Mouse (Mus musculus) left cerebral cortex, postnatal 4 days (tissue): ENCODE results near the gene Pomt2. TPM values are rescaled to one million over a fixed set of nuclear protein-coding genes. Genes with fewer than 3 reads are reported as not detected.

ENCODE experiments used
- DNase-seq: peaks from one replicate; pipeline ENCODE4 v3.0.0-alpha.2; 2022
- intact Hi-C: fragments of 180-260 bp; cut with DNase I; formaldehyde crosslinking; loops from one replicate; pipeline ENCODE4 v1.15.1; 2025
- total RNA-seq, 2 experiments: library from RNA; stranded (reverse); gene quantifications; 2 replicates each; pipeline ENCODE4 v1.2.3; 2021

The Pomt2 gene
- total RNA-seq, 2 experiments from 2014 or later = 22.4 to 23.8 TPM

DNA sequence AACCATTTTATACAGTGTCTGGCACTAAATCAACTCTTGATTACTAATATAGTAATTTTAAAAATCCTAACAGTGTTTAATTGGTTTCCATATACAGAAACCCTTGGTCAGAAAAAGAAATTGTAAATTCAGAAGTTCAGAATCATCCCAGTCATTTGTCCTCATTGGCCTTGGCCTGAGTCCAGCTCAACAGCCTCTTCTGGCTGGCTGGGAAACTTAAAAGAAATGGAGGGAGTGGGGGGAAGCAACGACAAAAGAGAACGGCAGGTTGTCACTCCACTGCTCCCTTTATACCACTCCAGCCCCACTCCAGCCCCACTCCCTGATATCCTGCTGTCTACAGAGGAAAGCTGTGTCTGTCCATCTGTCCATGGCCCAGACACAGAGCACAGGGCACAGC lies 16.6 kb downstream of the Pomt2 start:
- peak; percentile 34 for DNase-seq
- intact Hi-C loops = no loop called here

DNA sequence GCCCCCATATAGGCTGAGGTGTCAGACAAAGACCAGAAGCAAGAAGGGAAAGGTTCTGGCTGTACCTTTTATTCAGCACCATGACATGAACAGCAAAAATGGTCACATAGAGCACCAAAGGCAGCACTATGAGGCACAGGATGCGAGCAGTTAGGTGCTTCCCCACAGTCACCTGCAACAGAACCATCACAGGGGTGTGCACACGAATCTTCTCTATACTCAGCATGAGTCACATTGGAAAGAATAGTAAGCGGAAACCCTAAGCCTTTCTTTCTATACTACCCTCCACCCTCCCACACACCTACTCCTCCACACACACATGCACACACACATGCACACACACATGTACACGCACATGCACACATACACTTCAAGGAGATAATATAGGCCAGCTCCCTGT lies 17.5 kb downstream of the Pomt2 start:
- no peak for DNase-seq
- intact Hi-C loops = no loop called here

DNA sequence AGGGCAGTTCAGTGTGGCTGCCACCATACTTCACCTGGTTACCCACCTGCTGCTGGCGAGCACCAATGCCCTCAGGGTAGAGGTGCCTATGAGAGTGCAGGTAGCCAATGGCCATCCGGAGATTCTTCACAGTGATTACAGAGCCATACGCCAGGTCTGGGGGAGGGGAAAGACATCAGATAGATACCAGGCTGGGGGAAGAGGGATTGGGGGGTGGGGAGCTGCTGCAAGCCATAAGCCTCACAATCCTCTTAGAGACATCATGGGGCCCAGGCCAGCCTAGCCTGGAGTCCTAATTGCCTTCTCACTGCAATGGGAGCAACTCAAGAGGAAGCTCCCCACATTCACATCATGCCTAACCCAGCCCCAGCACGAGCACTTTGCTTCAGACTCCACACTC lies 20.5 kb downstream of the Pomt2 start:
- intact Hi-C loops = loop anchor here (10.0 kb wide), 1 partner anchor 118 kb away; no protein-coding TSS in a partner anchor
- DNase-seq = no peak

DNA sequence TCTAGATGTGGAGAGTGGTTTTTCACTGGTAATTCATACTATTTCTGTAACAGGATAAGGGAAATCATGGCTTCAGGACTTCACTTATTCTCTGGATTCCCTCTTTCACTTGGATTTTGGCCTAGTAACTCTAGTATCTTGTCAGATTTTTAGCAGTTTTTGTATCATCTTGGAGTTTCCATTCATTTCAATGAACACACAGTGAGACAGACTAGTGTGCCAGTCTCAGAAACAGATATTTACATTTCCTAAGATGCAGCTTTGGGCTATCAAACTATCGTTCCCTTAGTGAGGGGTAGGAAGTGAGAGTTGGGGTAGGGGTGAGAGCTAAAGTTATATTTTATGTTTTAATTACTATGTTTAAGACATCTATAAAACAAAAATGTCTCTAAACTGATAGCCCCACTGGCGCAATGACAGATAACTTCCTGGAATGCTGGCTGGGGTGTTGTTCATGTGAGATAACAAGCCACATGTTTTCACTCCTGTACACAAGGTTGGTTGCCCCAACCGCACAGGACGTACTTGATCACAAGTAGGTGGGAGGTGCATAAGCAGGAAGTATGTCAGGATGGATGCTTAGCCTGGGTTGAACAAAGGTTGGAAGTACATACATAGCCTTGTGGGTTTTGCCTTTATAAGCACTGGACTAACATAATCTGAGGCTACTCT lies 25.7 kb downstream of the Pomt2 start:
- intact Hi-C loops = loop anchor here (10.0 kb wide), 1 partner anchor 123 kb away; no protein-coding TSS in a partner anchor
- no peak for DNase-seq

DNA sequence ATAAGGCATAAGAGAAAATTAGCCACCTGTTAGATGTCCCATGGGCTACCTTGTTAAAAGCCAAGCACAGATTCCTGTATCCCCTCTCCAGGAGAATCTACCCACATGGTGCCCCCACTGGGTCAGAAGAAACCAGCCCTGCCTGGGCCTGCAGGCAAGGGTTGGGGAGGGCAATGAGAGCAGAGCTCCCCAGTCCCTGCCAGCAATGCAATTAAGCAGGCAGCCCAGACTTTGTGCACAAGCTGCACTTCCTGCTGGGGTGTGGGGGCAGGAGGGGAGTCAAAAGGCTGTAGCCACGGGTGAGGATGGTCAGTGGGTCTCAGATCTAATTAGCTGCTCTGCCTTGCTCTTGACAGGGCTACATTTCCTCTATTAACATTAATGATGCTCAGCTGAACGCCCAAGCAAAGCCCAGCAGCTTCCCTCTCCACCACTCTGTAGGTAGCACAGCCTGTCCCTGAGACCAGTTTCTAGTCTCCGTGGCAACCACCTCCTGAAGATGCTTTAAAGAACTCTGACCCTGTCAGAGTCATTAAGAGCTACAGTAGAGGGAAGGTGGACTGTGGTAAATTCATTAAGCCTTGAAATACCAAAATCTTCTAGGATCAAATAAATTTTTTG lies 40.3 kb downstream of the Pomt2 start:
- intact Hi-C loops = no loop called here
- peak; percentile 38 for DNase-seq

DNA sequence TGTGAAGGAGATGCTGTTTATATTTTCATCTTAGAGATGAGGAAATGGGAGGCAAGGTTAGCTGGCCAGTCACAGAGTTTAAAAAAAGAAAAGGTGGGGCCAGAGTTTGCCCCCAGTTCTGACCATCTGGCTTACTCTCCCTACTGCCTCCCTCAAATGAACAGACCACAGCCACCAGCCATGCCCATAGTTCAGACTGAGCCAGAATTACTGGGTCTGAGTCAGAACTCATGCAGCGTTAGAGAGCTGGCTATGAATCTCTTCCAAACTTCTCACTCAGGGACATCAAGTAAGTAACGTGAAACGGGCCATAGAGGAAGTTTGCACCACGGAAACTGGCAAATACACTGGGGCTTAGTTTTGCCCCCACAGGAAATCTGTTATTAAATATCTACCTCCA lies 43.0 kb downstream of the Pomt2 start:
- intact Hi-C loops = no loop called here
- DNase-seq = no peak

DNA sequence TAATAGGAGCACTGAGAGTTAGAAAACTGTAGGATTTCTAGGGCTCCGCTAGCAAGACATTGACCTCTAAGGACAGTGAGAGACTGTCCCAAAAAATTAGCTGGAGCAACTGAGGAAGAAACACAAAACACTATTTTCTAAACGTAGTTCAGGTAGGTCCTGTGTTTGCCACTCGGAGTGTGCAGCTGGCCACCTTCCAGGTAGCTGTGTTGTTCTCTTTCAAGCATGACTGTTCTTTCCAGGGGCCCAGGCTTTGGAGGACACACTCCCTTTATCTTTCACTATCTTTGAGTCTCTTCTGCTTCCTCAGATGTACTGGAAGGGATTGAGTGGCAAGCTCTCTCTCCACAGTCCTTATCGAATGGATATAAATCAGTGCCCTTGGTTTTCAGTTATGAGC lies 44.3 kb downstream of the Pomt2 start:
- no peak for DNase-seq
- intact Hi-C loops = no loop called here

DNA sequence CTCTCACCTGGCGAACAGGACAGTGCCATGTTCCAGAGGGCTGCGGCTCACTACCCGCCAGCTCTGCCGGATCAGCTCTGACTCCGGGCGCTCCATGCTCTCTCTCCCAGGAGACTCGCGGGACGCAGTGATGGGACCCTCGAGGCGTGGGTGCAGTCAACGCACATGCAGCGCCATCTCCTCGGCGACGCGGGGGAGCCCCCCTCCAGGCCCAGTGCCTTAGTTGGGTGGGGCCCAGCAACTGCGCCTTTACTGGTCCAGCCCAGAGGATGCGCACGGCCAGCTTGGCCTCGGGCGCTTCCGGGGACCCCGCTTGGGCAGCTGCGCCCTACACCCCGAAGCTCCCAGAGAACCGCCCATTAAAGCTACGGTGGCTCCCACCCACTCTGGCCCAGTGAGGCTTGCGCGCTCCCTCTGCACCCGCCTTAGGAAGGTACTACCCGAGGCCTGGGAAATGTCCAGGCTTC lies 45.6 kb downstream of the Pomt2 start, which contains the start of gene Ngb:
TSS of gene Ngb (minus strand) at position 375 of the 467 bp plus-strand sequence.
- no peak for DNase-seq
- intact Hi-C loops = no loop called here

DNA sequence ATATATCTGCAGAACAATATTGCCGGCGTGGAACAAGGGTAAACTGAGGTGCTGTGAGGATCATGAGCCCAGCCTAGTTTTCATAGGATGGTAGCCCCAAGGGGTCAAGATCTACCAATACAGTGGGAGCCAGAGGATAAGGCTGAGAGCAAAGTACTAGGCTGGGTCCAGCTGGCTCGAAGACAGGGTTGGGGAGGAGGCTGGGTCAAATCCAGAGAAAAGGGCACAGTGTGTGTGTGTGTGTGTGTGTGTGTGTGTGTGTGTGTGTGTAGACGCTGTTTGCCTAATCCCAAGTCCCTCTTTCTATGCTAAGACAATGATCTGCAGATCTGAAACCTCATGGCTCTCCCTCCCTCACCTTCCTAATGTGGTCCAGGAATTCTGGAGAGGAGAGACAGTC lies 47.4 kb downstream of the Pomt2 start:
- intact Hi-C loops = no loop called here
- no peak for DNase-seq

DNA sequence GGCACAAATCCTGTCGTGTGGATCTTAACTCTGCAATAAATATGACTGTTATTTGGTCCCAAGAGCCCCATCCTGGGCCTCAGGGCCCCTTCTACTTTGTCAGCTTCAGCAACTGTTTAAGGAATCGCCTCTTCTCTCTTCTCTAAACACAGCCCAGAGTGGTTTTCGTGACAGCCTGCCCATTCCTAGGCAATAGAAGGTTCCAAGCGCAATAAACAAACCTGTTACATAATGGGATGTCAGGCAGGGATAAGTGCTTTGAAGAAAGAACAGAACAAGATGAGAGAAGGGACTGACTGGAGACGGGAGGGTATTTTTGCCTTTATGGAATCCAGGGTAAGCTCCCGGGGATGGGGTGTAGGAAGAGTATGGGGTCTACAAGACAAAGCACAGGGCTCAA lies 54.1 kb downstream of the Pomt2 start:
- no peak for DNase-seq
- intact Hi-C loops = no loop called here

DNA sequence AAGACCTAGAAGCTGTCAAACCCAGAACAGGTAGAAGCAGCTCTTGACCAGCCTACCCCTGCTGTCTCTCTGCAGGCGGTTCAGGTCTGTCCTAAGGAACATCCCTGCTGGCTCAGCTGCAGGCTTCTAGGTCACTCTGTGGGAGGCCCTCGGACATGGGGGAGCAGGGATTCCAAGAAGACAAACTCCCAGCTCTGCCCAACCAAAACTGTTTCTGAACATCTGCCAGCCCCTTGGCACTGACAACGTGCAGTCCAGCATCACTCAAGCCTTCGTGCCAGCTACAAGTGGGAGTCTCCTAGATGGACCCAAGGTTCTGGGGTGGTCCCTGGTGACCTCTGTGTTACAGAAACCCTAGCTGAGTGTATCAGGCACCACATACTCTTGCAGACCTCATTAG lies 54.5 kb downstream of the Pomt2 start:
- intact Hi-C loops = no loop called here
- peak; percentile 19 for DNase-seq

DNA sequence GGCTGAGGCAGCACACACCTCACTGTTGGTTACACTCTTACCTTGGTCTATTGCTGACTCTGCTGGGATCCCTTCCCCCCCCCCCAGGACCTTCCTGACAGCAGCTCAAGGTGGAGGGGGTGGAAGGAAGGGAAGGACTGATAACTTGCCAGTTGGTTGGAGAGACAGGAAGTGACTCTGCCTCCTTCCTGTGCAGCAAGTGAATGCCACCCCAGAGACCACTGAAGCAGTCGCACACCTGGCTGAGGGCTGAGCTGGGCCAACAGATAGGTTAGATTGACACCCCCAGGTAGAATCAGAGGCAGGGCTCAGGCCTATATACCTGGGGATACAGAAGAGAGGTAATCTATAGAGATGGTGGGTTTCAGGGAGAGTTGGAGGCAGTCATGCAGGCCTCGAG lies 55.9 kb downstream of the Pomt2 start:
- no peak for DNase-seq

DNA sequence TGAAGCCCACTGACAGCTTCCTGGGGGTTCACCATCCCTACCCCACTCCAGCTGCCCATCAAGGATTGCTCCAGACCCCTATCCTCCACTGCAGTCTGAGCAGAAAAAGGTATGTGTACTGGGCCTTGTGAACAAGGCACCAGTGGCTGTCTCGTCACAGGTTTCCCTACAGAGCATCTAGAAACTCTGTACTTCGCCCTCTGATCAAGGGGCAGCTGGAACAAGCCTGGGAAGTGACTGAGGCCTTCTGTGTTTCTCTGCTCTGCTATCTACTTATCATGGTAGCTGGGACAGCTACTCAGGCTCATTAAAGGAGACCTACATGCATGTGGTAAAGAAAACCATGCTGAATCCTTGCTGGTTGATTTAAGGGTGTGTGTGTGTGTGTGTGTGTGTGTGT lies 58.1 kb downstream of the Pomt2 start:
- intact Hi-C loops = no loop called here
- DNase-seq = no peak

More for the DNA sequence above, 55.9 kb downstream of the Pomt2 start:
- intact Hi-C loops = no loop called here

DNA sequence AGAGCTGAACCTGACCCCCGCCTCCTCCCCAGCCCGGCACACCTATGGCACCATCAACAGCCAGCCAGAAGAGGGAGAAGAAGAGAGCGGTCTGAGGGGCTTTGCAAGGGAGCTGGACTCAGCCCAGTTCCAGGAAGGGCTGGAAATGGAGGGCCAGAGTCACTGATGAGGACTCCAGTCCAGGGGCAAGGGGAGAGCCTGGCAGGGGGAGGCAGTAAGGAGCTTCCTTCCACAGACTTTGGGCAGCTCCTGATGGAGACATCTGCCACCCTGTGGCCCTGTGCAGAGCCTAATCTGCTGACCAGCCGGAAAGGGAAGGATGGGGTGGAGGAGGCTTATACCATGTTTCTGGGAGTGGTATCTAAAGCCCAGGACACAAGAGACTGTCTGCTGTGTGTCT lies 58.5 kb downstream of the Pomt2 start:
- no peak for DNase-seq
- intact Hi-C loops = no loop called here

DNA sequence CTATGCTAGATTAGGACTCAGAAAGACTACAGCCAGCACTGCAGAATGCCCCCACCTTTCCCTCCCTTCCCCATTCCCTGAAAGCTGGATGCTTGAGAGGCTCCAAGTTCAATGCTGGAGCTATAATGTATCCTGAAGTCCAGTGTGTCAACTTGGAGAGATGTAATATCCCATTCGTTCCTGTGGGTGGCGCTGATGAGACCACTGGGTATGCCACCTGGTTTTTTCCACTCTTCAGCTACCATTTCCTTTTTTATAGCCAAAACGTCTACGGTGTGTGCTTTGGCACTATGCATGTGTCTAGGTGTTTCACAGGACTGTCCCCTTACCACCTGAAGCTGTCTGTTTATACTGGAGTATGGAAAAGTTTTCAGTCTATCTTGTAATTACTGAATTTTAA lies 59.4 kb downstream of the Pomt2 start:
- no peak for DNase-seq
- intact Hi-C loops = no loop called here

DNA sequence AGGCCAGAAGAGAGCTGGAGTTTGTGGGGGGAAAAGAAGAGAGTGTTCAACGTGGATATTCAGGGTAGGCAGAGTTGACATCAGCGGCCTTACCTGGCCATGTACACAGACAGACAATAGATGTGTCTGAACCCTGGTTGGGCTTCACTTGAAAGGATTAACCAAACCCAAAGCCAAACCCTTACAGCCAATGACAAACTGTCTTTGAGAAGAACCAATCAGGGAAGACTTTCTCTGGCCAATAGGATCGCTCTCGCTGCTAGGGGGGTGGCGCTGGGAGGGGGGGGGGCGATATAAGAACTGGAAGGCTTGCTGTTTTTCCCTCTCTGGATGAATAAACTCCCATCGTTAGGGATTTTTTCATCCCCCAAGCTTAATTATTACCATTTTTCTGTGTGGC lies 60.5 kb downstream of the Pomt2 start:
- intact Hi-C loops = no loop called here
- no peak for DNase-seq

DNA sequence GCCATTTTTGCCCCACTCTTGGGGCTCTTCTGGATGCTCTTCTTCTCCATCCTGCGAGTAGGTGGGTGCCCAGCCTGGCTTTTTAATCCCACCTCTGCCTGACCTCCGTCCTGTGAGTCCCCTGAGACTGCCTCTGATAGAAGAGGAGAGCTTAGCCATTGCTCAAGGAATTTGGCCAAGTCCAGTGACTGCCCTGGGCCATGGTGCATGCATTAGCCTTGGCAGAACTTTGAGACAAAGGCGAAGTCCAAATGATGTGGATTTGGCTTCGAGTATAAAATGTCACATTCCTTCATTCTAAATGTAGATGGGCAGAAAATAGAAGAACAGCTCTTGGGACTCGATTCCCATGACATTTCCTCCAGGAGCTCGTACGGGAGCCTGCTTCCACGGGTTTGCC lies 65.0 kb downstream of the Pomt2 start:
- intact Hi-C loops = no loop called here
- DNase-seq = no peak

DNA sequence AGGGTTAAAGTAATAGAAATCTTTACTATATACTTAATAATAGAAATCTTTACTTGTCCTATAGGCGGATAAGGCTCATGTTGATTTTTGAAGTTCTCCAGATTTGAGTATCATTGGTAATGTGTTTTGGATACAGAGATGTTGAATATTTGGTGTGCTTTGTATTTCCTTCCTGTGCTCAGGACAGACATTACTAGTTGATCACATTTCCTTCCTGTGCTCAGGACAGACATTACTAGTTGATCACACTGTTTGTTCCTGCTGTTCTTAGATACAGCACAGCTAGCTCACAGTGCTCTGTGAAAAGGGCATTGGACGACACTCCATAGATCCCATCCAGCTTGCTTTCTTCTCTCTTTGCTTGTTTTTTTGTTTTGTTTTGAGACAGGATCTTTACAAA lies 71.2 kb downstream of the Pomt2 start:
- intact Hi-C loops = no loop called here
- DNase-seq = no peak

DNA sequence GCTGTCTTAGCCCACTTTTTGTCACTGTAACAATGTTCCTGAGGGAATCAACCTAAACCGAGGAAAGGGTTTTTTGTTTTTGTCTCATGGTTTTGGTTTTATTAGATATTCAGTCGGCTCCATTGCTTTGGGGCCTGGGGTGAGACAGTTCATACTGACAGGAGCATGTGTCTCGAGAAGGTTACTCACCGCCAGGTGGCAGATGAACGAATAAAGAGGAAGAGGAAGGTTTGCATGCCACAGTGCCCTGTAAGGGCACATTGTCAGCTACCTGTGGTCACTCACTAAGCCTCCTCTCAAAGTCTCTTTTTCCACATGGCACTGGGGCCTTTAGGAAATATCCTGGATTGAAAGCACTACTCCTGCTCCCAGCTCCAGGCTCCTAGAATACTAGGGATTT lies 77.2 kb downstream of the Pomt2 start:
- intact Hi-C loops = no loop called here
- DNase-seq = no peak

DNA sequence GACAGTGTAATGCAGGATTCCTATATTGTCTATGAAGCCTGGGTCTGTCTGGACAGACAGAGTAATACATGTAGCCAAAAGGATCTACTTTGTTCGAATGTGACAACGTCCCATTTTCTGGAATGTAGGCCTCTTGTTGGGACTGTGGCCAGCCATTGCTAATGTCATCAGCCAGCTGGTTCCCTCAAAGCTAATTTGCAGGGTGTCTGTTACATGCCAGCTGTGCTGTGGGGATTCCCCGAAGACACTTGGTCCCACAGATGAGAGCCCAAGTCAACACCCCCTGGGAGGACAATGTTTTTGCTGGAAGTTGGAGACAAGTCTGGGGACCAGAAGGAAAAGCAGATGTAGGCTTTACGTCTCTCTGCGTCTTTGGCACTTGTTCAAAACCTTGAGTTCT lies 81.3 kb downstream of the Pomt2 start:
- peak; percentile 37 for DNase-seq

DNA sequence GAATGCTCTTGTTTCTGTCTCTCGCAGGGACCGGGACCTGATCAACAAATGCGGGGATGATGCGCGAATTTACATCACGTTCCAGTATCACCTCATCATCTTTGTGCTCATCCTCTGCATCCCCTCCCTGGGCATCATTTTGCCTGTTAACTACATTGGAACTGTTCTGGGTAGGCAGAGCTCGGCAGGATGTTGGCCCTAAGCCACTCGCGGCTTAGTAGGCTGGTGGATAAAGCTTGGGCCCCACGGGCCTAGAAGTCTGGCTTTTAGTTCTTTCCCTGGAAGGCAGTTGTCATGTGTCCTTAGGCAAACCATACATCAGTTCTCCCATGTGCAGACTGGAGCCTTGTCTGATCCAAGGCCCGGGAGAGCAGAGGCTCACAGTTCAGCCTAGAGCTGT lies 82.3 kb downstream of the Pomt2 start:
- DNase-seq = peak; percentile 75
- intact Hi-C loops = no loop called here

More for the DNA sequence above, 81.3 kb downstream of the Pomt2 start:
- intact Hi-C loops = no loop called here

DNA sequence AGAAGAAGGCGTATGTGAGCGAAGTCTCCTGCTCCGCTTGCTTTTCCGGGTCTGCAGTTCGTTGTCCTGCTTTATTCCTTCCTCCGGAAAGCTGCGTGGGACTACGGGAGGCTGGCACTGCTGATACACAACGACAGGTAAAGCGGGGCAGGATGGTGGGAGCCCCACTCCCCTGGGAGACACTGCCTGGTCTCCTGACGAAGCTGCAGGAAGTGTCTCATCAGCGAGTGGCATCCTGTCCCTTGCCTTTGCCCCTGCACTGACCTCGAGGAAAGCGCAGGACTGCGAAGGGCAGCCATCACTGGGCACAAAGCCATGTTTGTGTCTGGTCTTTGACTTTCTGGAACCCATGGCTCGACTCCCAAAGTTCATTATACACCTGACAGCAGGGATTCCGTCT lies 90.7 kb downstream of the Pomt2 start:
- intact Hi-C loops = no loop called here

More for the DNA sequence above, 90.7 kb downstream of the Pomt2 start:
- DNase-seq = no peak
